ENCODE assay signal across 11 mouse cellular contexts in the genomic region with DNA sequence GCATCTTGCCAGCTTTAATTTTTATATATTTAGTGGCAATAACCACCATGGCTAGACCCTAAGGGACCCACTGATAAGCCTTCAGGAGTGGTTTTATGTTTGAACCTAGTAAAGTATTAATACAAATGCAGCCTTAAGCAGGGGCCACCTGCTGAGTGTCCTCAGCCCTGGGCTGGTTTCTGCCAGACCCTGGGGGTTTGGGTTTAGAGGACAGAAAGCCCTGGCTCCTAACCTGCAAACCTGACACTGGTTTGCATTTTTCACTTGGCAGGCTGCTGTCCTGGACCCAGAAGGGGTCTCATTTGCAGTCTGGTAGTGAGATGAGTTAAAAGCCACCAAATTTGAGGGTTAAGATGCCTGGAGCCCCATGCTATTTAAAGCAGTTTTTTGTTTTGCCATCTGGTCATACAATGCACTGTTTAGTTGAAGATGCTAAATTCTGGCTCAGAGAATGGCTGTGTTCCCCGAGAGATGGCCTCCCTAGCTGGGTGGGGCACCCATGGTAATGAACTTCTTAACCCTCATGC.
DNase-seq lines count a peak whose midpoint lies in the region; ATAC-seq and TF ChIP-seq lines count a peak whose summit lies in the region.
"Had no signal": no experiment of that assay in that cellular context is flagged by ENCODE, and none has a peak within 500 bp of the region (broad histone marks: within the 10 kb centered on the region; RNA-seq: fewer than 3 reads in every experiment).

No protein-coding gene starts in this region.

- H3K9ac ChIP-seq in hindbrain, postnatal 0 days (replicated peaks; ENCODE audit: low read length): no peak overlapping the region
- no peak overlapping the region for H3K9ac ChIP-seq in embryonic facial prominence, embryonic 14.5 days (ENCODE audit: low read depth, low read length)

- 52% methylated on average over 1 of the region's 1 CpGs for WGBS in hindbrain, embryonic 10.5 days
- 11% methylated on average over 1 of the region's 1 CpGs for WGBS in hindbrain, postnatal 0 days
- 12% methylated on average over 1 of the region's 1 CpGs for WGBS in embryonic facial prominence, embryonic 14.5 days

- H3K27ac ChIP-seq in hindbrain, embryonic 10.5 days: 0 out of 2 replicates have a peak overlapping the region, but pooled peaks have one; percentile 20
- H3K27ac ChIP-seq in hindbrain, postnatal 0 days: no peak overlapping the region
- peak overlapping the region; percentile 12; the same call in 1 of the 2 replicates for H3K27ac ChIP-seq in embryonic facial prominence, embryonic 14.5 days (replicated peaks; ENCODE audit: low read depth, low read length)

- peaks cover 50% of the 10 kb centered on the region for H3K4me1 ChIP-seq in hindbrain, embryonic 10.5 days (replicated peaks)
- H3K4me1 ChIP-seq in hindbrain, postnatal 0 days (ENCODE audit: insufficient read depth, low read length): peaks cover 26% of the 10 kb centered on the region
- H3K4me1 ChIP-seq in G1E (ENCODE audit: insufficient read depth, low read depth, low read length): peaks cover 88% of the 10 kb centered on the region
- H3K4me1 ChIP-seq in embryonic facial prominence, embryonic 14.5 days (ENCODE audit: control insufficient read depth, insufficient read depth, low read length): peaks cover 45% of the 10 kb centered on the region

- no peaks in the 10 kb centered on the region for H3K9me3 ChIP-seq in hindbrain, embryonic 10.5 days
- H3K9me3 ChIP-seq in hindbrain, postnatal 0 days (ENCODE audit: low read length): no peaks in the 10 kb centered on the region
- H3K9me3 ChIP-seq in G1E (replicated peaks): no peaks in the 10 kb centered on the region
- no peaks in the 10 kb centered on the region for H3K9me3 ChIP-seq in embryonic facial prominence, embryonic 14.5 days (ENCODE audit: control insufficient read depth, low read length)

- no peaks in the 10 kb centered on the region for H3K27me3 ChIP-seq in hindbrain, embryonic 10.5 days (ENCODE audit: insufficient read depth, poor library complexity, severe bottlenecking)
- no peaks in the 10 kb centered on the region for H3K27me3 ChIP-seq in hindbrain, postnatal 0 days (ENCODE audit: insufficient read depth, low read length)
- H3K27me3 ChIP-seq in G1E (ENCODE audit: insufficient read depth, low read length): no peaks in the 10 kb centered on the region
- H3K27me3 ChIP-seq in embryonic facial prominence, embryonic 14.5 days (replicated peaks; ENCODE audit: control insufficient read depth, insufficient read depth, low read length): no peaks in the 10 kb centered on the region

- no peak for DNase-seq in hindbrain, embryonic 10.5 days (ENCODE audit: low spot score)
- DNase-seq in hindbrain, postnatal 0 days (ENCODE audit: low spot score): no peak
- DNase-seq in G1E (ENCODE audit: low spot score) (no peak), liver (peak; percentile 55)
- DNase-seq in embryonic facial prominence, embryonic 14.5 days (ENCODE audit: low spot score): no peak
- no peak for DNase-seq in urinary bladder, postnatal 36 days (ENCODE audit: low spot score in 2 of 2)
- no peak for DNase-seq in urinary bladder, postnatal 4 days (ENCODE audit: low spot score in 2 of 2)
- no peak for DNase-seq in layer of hippocampus, adult 9-11 months
- DNase-seq: heart, adult 18-20 months; lung, postnatal 14 days; thymus, adult 2 months had no signal

- no peak overlapping the region for H3K4me2 ChIP-seq in hindbrain, postnatal 0 days (ENCODE audit: low read depth, low read length)
- no peak overlapping the region for H3K4me2 ChIP-seq in embryonic facial prominence, embryonic 14.5 days (ENCODE audit: low read depth, low read length)

- TF ChIP-seq CTCF in hindbrain, postnatal 0 days (IDR thresholded peaks at IDR 0.05; ENCODE audit: low read depth): no peak
- TF ChIP-seq CTCF in G1E (IDR thresholded peaks at IDR 0.05; ENCODE audit: low read depth, low read length): no peak

- ATAC-seq in hindbrain, postnatal 0 days: no peak
- no peak for ATAC-seq in G1E (ENCODE audit: extremely low read depth, insufficient number of reproducible peaks, low FRiP score, poor library complexity, severe bottlenecking)
- ATAC-seq in embryonic facial prominence, embryonic 14.5 days (ENCODE audit: low read depth): no peak

- no peak overlapping the region for H3K4me3 ChIP-seq in hindbrain, embryonic 10.5 days
- no peak overlapping the region for H3K4me3 ChIP-seq in hindbrain, postnatal 0 days (ENCODE audit: low read length)
- peak overlapping the region; percentile 27; the same call in 1 of the 2 replicates for H3K4me3 ChIP-seq in G1E (ENCODE audit: low read depth, low read length)
- no peak overlapping the region for H3K4me3 ChIP-seq in embryonic facial prominence, embryonic 14.5 days (ENCODE audit: low read depth, low read length)

- peaks cover 38% of the 10 kb centered on the region for H3K36me3 ChIP-seq in hindbrain, embryonic 10.5 days
- H3K36me3 ChIP-seq in hindbrain, postnatal 0 days (ENCODE audit: insufficient read depth, low read length): peaks cover 12% of the 10 kb centered on the region; the same call in 1 of the 2 replicates
- H3K36me3 ChIP-seq in G1E (replicated peaks): peaks cover 54% of the 10 kb centered on the region
- H3K36me3 ChIP-seq in embryonic facial prominence, embryonic 14.5 days (ENCODE audit: control insufficient read depth, insufficient read depth, low read length): peaks cover 7% of the 10 kb centered on the region; the same call in 1 of the 2 replicates
